Mouse (Mus musculus) kidney, embryonic 15.5 days (tissue): ENCODE measurements around the gene Sbsn. TPM values are rescaled to one million over a fixed set of nuclear protein-coding genes. Genes with fewer than 3 reads are reported as not detected.
"Not testable (repeated sequence)": the region's sequence is repeated elsewhere in the genome, so short reads cannot be mapped to it uniquely, and the experiment has no call there.

ENCODE experiments used
- ATAC-seq: fragments of 200-750 bp; cut with Nextera tagmentation; replicated peaks from 2 replicates; pipeline ENCODE4 v1.8.0; 2017; ENCODE audit warnings: moderate TSS enrichment; ENCODE audit not compliant: low FRiP score
- H3K27ac ChIP-seq: fragments of 300-500 bp; sonication (generic); 2 replicates; pipeline ENCODE4 v1.5.1; 2015; ENCODE audit warnings: mild to moderate bottlenecking, inconsistent platforms
- H3K27me3 ChIP-seq: fragments of 300-500 bp; sonication (generic); 2 replicates; pipeline ENCODE4 v1.6.1; 2015; ENCODE audit warnings: inconsistent platforms
- H3K36me3 ChIP-seq: fragments of 300-500 bp; sonication (generic); 2 replicates; pipeline ENCODE4 v1.6.1; 2015; ENCODE audit warnings: inconsistent platforms
- H3K4me1 ChIP-seq: fragments of 300-500 bp; sonication (generic); 2 replicates; pipeline ENCODE4 v1.6.1; 2015; ENCODE audit warnings: inconsistent platforms
- H3K4me2 ChIP-seq: fragments of 300-500 bp; sonication (generic); 2 replicates; pipeline ENCODE4 v1.6.1; 2015; ENCODE audit warnings: moderate library complexity, mild to moderate bottlenecking, inconsistent platforms
- H3K4me3 ChIP-seq: fragments of 300-500 bp; sonication (generic); replicated peaks from 2 replicates; pipeline ENCODE4 v1.5.1; 2015; ENCODE audit warnings: mild to moderate bottlenecking, inconsistent platforms
- H3K9ac ChIP-seq: fragments of 300-500 bp; sonication (generic); 2 replicates; pipeline ENCODE4 v1.6.1; 2015; ENCODE audit warnings: mild to moderate bottlenecking, inconsistent platforms
- H3K9me3 ChIP-seq: fragments of 300-500 bp; sonication (generic); replicated peaks from 2 replicates; pipeline ENCODE4 v1.6.1; 2016; ENCODE audit warnings: inconsistent platforms
- WGBS: fragments of 180-500 bp; shearing (Covaris S2); methylation state at CpG from one replicate; pipeline ENCODE4 v1.1.7; 2015; ENCODE audit warnings: mixed read lengths; 5-methylcytosine and 5-hydroxymethylcytosine counted together
- polyA plus RNA-seq: library from polyadenylated mRNA; unstranded; fragments of >200 nt; fragmentation: Nextera tagmentation; extraction: Ambion mirVana; gene quantifications from 2 replicates; pipeline ENCODE4 v1.2.1, GENCODE M21; 2015

Gene Sbsn
- polyA plus RNA-seq, 1 experiment from 2014 or later = 2.2 TPM

DNA sequence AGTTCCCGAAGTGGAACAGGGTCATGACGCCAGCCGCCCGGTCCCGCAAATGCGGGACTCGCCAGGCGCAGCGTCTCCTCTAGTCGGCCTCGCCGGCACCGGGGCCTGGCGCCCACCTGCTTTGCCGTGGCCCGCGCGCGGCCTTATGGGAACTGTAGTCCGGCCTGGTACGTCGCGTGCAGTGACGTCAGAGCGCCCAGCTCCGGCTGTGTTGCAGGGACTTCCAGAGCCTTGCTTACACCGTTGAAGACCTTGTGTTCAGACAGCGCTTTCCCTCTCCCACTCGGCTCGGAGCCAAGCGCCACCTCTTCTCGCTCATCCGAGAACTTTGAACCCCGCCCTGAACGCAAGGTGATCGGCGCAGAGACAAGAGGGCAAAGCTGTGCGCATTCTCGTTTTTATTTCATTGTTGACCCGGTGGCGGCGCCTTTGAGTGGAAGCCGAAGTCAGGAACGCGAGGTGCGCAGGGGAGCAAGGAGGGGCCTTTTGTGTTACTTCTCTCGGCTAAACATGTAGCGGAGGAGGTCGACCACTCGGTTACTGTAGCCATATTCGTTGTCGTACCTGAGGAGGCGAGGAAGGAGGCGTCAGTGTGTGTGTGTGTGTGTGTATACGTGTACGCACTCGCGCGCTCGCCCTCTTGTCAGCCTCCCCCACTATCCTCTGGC, 21.7 kb upstream of the Sbsn start, which contains the start of gene Tmem147:
TSS of gene Tmem147 (minus strand) at position 145 of the 668 bp plus-strand sequence.
- under 1% methylated on average over 60 of the region's 60 CpGs for WGBS
- peak; percentile 98 for ATAC-seq
- H3K9ac ChIP-seq = peak within 1 kb of the TSS; percentile 61

DNA sequence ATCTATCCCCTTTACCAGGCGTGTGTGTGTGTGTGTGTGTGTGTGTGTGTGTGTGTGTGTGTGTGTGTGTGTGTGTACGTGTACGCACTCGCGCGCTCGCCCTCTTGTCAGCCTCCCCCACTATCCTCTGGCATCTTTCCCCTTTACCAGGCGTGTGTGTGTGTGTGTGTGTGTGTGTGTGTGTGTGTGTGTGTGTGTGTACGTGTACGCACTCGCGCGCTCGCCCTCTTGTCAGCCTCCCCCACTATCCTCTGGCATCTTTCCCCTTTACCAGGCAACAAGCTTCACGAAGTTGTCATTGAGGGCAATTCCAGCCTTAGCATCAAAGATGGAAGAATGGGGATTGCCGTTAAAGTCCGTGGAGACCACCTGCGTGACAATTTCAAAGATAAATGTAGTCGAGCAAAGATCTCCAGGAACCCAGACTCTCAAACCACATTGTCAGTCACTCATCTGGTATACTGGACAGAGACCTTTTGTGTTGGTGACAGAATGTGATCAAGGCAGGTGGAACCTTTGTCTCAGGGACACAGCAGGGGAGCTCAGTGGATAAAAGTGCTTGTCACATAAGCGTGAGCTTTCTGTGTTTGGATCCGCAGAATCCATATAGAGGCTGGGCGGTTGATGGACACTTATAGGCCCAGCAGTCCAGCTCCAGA, 21.1 kb upstream of the Sbsn start:
- Histone ChIP-seq H3K36me3 (peaks cover 49% of the 10 kb centered on the region), H3K9ac (peak overlapping the region; percentile 61), H3K4me2 (peak overlapping the region; percentile 65), H3K4me1 (peaks cover 21% of the 10 kb centered on the region), H3K27ac (peak overlapping the region; percentile 91), H3K4me3 (peak overlapping the region; percentile 87)
- ATAC-seq, H3K27me3 ChIP-seq, H3K9me3 ChIP-seq: not testable (repeated sequence)
- 21% methylated on average over 16 of the region's 22 CpGs for WGBS

More for the DNA sequence above, 21.7 kb upstream of the Sbsn start, which contains the start of gene Tmem147:
- H3K4me2 ChIP-seq = peak within 1 kb of the TSS; percentile 65
- H3K27ac ChIP-seq = peak within 1 kb of the TSS; percentile 91
- H3K9me3 ChIP-seq = no peaks in the 10 kb centered on the region
- peaks cover 21% of the 10 kb centered on the region for H3K4me1 ChIP-seq
- H3K27me3 ChIP-seq = no peaks in the 10 kb centered on the region
- H3K36me3 ChIP-seq = peaks cover 46% of the 10 kb centered on the region
- H3K4me3 ChIP-seq = peak within 1 kb of the TSS; percentile 87

DNA sequence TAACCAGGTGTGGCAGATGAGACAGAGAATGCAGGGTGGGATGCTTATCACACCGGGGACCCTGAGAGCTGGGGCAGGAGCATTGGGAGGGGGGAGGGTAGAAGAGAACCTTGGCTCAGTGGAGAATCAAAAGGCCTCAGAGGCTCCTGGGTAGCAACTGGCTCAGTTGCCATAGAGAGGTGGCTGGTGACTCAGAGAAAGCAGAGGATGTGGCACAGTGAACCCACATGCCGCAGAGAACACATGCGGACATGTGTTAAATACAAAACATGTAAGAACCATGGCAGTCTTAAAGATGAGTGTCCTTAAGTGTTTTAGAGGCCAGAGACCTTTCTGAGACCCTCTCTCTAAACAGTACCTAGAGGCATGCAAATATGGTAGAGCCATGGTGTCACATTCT, 15.1 kb upstream of the Sbsn start:
- Histone ChIP-seq H3K4me1 (no peaks in the 10 kb centered on the region), H3K4me3 (no peak overlapping the region), H3K9me3 (no peaks in the 10 kb centered on the region), H3K9ac (no peak overlapping the region), H3K27ac (no peak overlapping the region), H3K36me3 (peaks cover 59% of the 10 kb centered on the region), H3K27me3 (no peaks in the 10 kb centered on the region), H3K4me2 (no peak overlapping the region)
- ATAC-seq = no peak
- WGBS = 90% methylated on average over 3 of the region's 3 CpGs

DNA sequence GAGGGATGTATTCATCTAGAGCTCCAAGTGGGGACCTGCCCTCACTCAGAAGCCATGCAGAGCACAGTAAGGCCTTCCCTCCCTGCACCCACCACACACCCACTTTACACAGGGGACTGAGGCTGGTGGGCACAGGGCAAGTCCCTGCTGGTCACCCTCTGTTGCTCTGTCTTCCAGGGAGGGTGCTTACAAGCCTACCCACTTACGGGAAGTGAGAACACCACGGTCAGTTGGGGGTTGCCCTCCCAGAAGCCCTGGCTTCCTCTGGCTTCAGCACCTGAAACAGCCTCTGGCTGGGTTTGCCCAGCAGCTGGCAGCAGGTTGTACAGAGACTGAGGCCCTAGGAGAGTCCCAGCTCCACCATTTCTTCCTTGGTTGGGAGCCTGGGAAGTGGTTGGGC, 8.7 kb upstream of the Sbsn start:
- H3K9me3 ChIP-seq, H3K27ac ChIP-seq, H3K4me3 ChIP-seq, H3K27me3 ChIP-seq, H3K9ac ChIP-seq, ATAC-seq, H3K4me2 ChIP-seq, H3K4me1 ChIP-seq: not testable (repeated sequence)
- WGBS = 79% methylated on average over 2 of the region's 2 CpGs
- H3K36me3 ChIP-seq = 0 out of 2 replicates have a peak, but pooled peaks cover 12% of the 10 kb centered on the region

DNA sequence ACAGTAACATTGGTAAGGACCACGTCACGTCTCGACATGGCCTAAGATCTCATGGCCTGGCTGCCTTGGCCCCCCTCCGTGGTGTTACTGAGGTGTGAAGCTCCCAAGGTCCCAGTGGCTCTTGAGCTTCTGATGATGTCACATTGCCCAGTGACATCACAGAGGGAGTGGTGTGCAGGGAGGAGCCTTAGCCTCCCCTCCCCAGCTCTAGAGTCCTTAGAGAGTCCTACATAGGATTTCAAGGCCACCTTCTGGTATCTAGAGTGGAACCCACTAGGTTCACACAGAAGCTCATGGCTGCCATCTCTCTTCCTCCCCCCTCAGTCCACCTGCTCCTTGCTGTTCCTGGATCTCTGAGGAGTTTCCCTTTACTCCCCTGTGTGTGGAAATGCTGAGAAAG, 7.7 kb upstream of the Sbsn start, which contains the start of gene Gapdhs:
TSS of gene Gapdhs (minus strand) at position 65 of the 400 bp plus-strand sequence.
- not testable (repeated sequence) for H3K4me1 ChIP-seq, H3K9ac ChIP-seq, H3K27me3 ChIP-seq, H3K36me3 ChIP-seq, H3K27ac ChIP-seq, H3K9me3 ChIP-seq, ATAC-seq, H3K4me3 ChIP-seq, H3K4me2 ChIP-seq
- WGBS = 89% methylated on average over 3 of the region's 4 CpGs

DNA sequence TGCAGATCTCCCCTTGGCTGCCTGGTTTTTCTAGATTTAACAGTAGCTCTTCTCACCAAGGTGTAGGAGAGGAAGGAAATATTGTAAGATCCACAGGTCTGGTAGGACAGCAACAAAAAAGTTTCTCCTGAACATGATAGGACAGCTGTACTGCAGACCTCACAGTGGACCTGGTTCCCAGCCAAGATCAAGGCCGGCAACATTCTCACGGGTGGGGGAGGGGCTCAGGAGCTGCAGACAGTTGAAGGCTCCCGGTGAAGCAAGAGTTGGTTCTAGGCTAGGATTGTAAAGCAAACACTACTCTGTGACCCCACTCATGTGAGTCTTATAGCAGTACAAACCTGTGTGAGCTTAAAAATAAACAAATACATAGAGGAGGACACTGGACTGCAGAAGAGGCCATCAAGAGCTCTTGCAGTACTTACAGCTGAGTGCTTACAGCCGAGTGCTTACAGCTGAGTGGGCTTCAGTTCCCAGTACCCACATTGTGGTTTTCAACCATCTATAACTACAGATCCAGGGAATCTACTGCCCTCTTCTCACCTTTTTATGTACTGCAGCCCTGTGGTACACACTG, 7.2 kb upstream of the Sbsn start:
- no peak overlapping the region for H3K4me3 ChIP-seq
- H3K4me2 ChIP-seq = no peak overlapping the region
- 32% methylated on average over 4 of the region's 4 CpGs for WGBS
- H3K9me3 ChIP-seq = no peaks in the 10 kb centered on the region
- peaks cover 5% of the 10 kb centered on the region; the same call in 1 of the 2 replicates for H3K4me1 ChIP-seq
- H3K36me3 ChIP-seq = 0 out of 2 replicates have a peak, but pooled peaks cover 7% of the 10 kb centered on the region
- ATAC-seq = no peak
- H3K27ac ChIP-seq = no peak overlapping the region
- no peak overlapping the region for H3K9ac ChIP-seq
- no peaks in the 10 kb centered on the region for H3K27me3 ChIP-seq

DNA sequence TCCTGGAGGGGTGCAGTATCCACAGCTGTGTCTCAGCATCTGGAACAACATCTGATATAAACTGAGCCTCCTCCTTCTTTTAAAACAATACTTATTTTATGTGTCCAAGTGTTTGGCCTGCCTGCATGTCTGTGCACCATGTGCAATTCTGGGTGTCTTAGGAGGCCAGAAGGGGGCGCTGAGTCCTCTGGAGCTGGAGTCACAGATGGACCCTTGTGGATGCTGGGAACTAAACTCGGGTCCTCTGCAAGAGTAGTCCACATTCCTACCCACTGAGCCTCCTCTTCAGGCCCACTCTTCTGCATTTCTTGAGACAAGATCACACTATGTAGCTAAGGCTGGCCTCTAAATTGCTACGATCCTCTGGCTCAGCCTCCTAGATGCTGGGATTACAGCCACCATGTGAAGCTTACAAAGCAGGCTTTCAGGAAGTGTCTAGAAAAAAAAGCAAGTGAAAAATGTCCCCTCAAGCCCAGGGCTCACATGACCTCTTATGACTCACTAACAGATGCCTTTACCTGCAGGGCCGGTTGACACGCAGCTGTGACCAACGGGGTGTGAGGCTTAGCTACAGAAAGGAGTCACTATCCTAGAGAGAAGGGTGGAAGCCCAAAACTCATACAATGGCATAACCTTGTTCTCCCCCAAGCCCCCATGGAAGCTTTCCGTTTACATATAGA, 3.6 kb upstream of the Sbsn start:
- H3K27ac ChIP-seq = no peak overlapping the region
- H3K4me2 ChIP-seq = no peak overlapping the region
- no peaks in the 10 kb centered on the region for H3K36me3 ChIP-seq
- ATAC-seq = no peak
- H3K4me3 ChIP-seq = no peak overlapping the region
- WGBS = 79% methylated on average over 7 of the region's 7 CpGs
- H3K9ac ChIP-seq = no peak overlapping the region
- H3K4me1 ChIP-seq = peaks cover 28% of the 10 kb centered on the region
- H3K27me3 ChIP-seq = no peaks in the 10 kb centered on the region
- H3K9me3 ChIP-seq = no peaks in the 10 kb centered on the region

DNA sequence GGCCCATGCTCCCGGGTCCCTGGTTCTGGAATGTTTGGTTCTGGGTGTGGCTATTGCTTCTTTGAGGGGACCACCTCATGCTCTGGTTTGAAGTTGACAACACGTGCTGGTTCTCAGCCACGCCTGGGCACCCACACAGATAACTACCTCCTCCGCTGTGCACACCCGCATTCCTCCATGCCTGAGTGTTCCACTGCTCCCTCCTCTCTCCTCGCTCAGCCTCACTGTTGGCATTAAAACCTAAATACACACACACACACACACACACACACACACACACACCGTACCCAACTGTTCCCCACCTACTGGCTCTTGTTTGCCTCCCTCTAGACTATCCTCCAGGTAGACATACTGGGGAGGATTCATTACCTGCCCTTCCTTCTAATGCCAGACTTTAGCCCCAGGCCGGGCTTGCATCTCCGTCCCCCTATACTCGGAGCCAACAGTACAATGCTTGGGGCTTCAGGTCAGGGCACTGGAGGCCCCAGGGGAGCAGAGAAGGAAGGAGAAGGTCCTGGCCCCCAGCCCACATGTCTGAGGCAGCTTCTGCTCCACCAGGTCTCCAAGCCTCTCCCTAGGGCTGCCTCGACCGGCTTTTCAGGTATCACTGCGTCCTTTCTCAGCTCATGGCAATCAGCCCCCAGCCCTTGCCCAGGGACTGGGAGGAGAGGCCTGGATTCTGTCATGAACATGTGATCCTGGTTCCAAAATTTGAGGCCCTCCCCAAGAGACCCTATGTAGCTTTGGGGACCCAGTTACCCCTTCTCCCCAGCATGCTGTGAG, 1.3 kb upstream of the Sbsn start:
- 61% methylated on average over 13 of the region's 13 CpGs for WGBS
- H3K36me3 ChIP-seq = peaks cover 4% of the 10 kb centered on the region; the same call in 1 of the 2 replicates
- no peak overlapping the region for H3K4me3 ChIP-seq
- ATAC-seq = peak; percentile 71
- H3K27ac ChIP-seq = 0 out of 2 replicates have a peak overlapping the region, but pooled peaks have one; percentile 4
- H3K4me2 ChIP-seq = no peak overlapping the region
- H3K27me3 ChIP-seq = no peaks in the 10 kb centered on the region
- H3K9ac ChIP-seq = no peak overlapping the region
- H3K4me1 ChIP-seq = peaks cover 23% of the 10 kb centered on the region
- peaks cover 1% of the 10 kb centered on the region; the same call in 1 of the 2 replicates for H3K9me3 ChIP-seq

DNA sequence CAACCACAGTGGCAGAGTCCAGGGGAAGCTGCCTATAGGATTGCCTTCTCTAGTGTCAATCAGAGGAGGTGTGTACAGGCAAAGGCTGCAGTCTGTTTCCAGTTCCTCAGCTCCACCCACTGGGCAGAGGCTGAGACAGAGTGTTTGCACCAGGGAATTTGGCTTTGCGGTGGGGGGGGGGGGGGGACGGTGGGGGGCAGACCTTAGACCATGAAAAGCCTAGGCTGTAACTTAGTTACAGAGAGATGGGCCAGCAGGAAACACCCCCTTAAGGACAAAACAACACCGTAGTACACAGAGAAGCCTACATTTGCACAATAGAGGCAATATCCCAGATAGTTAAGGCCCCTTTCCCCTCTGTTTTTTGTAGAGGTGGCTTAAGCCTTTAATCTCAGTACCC, 5.7 kb downstream of the Sbsn start:
- ATAC-seq = no peak
- WGBS = 79% methylated on average over 3 of the region's 3 CpGs
- H3K9ac ChIP-seq = no peak overlapping the region
- H3K4me1 ChIP-seq = no peaks in the 10 kb centered on the region
- no peak overlapping the region for H3K27ac ChIP-seq
- H3K4me3 ChIP-seq = no peak overlapping the region
- H3K27me3 ChIP-seq = no peaks in the 10 kb centered on the region
- H3K4me2 ChIP-seq = no peak overlapping the region
- H3K9me3 ChIP-seq = peaks cover 3% of the 10 kb centered on the region; the same call in 1 of the 2 replicates
- peaks cover 7% of the 10 kb centered on the region; the same call in 1 of the 2 replicates for H3K36me3 ChIP-seq

DNA sequence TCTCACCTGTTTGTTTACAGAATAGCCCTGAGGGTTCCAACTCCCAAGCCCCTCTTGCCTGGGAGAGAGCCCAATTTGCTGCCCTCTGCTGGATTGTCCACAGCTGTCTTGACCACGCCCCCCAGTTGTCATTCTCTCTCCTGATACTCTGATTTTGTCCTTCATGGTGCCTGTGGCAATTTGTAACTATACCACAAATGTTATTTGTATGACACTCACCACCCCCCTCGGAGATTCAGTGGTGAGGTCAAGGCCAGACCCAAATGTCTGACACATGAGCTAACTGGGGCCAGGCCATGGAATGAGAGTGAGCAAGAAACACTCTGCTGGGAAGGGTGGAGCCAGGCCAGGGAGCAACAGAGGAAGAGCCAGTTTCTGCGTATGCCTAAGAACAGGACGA, 7.6 kb downstream of the Sbsn start:
- H3K36me3 ChIP-seq = peaks cover 7% of the 10 kb centered on the region; the same call in 1 of the 2 replicates
- H3K27ac ChIP-seq = no peak overlapping the region
- 19% methylated on average over 4 of the region's 4 CpGs for WGBS
- H3K9me3 ChIP-seq = peaks cover 3% of the 10 kb centered on the region; the same call in 1 of the 2 replicates
- H3K4me1 ChIP-seq = no peaks in the 10 kb centered on the region
- no peak overlapping the region for H3K9ac ChIP-seq
- H3K4me3 ChIP-seq = no peak overlapping the region
- 0 out of 2 replicates have a peak, but pooled peaks have one; percentile 40 for ATAC-seq
- H3K4me2 ChIP-seq = no peak overlapping the region
- no peaks in the 10 kb centered on the region for H3K27me3 ChIP-seq

DNA sequence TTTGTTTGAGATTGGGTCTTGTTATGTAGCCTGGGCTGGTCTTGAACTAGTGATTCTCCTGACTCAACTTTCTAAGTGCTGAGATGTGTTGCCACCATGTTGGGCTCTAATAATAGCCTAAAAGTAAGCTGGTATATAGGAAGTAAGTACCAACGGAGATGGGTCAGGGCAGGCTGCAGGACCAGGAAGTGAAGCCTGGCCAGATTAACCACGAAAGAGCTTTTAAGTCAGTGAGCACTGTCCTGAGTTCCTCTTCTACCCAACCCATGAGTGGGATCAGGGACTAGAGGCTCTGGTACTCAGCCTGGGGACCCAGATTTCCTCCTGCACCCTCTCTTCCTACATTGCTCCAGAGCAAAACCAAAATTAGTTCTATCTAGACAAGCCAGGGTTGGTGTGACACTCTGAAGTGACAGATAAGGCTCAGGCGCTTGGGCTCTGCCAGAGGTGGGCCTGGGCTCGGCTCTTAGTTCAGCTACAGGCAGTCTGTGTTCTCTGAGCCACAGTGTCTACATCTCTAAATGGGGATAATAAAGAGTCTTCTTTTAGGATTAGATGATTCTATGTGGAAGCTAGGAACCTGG, 10.6 kb downstream of the Sbsn start:
- no peaks in the 10 kb centered on the region for H3K36me3 ChIP-seq
- no peak overlapping the region for H3K27ac ChIP-seq
- H3K9me3 ChIP-seq = no peaks in the 10 kb centered on the region
- no peak overlapping the region for H3K9ac ChIP-seq
- no peaks in the 10 kb centered on the region for H3K27me3 ChIP-seq
- H3K4me1 ChIP-seq = no peaks in the 10 kb centered on the region
- no peak for ATAC-seq
- WGBS = 79% methylated on average over 4 of the region's 4 CpGs
- H3K4me2 ChIP-seq = no peak overlapping the region
- no peak overlapping the region for H3K4me3 ChIP-seq
